Mouse (Mus musculus): ENCODE results near the gene Hilpda.

DNA sequence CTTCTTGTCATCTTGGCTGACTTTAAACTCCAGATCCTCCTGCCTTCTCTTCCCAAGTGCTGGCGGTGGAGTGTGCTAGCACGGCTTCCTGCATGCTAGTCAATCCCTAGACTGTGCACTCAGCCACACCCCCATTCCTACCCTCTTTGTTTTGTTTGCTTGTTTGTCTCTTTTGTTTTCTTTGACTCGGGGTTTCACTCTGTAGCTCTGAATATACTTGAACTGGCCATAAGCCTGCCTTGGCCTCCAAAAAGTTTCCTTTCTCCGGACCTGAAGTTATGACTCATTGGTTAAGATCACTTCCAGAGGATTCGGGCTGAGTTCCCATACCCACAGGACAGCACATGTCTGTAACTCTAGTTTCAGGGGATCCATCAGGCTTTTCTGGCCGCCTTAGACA, 16.4 kb downstream of the Hilpda start:
- TF ChIP-seq CTCF (IDR thresholded peaks at IDR 0.05; ENCODE audit: low read depth) (no peak), EP300 (IDR thresholded peaks at IDR 0.05; ENCODE audit: low read depth) (no peak)

All from liver, postnatal 0 days (tissue).